Mouse (Mus musculus) liver, postnatal 0 days (tissue): ENCODE measurements around the gene Nmt1. TPM values are rescaled to one million over a fixed set of nuclear protein-coding genes. Genes with fewer than 3 reads are reported as not detected.

Experiments
- ATAC-seq: fragments of 200-750 bp; cut with Nextera tagmentation; 2 replicates; pipeline ENCODE4 v1.8.0; 2017; ENCODE audit warnings: mild to moderate bottlenecking, moderate library complexity
- DNase-seq: peaks from one replicate; pipeline ENCODE4 v3.0.0-alpha.2; 2016
- H3K27ac ChIP-seq: fragments of 300-500 bp; sonication (generic); 2 replicates; pipeline ENCODE4 v1.5.1; 2014; ENCODE audit warnings: antibody characterized with exemption, moderate library complexity, mild to moderate bottlenecking, low read depth
- H3K27me3 ChIP-seq: fragments of 300-500 bp; sonication (generic); 2 replicates; pipeline ENCODE4 v1.6.1; 2014; ENCODE audit warnings: low read length, control low read depth, mixed read lengths; ENCODE audit not compliant: insufficient read depth
- H3K36me3 ChIP-seq: fragments of 300-500 bp; sonication (generic); replicated peaks from 2 replicates; pipeline ENCODE4 v1.6.1; 2014; ENCODE audit warnings: mild to moderate bottlenecking, control low read depth, low read length, moderate library complexity, mixed read lengths; ENCODE audit not compliant: insufficient read depth
- H3K4me1 ChIP-seq: fragments of 300-500 bp; sonication (generic); 2 replicates; pipeline ENCODE4 v1.6.1; 2014; ENCODE audit warnings: antibody characterized with exemption, mild to moderate bottlenecking, control low read depth; ENCODE audit not compliant: insufficient read depth
- H3K4me2 ChIP-seq: fragments of 300-500 bp; sonication (generic); 2 replicates; pipeline ENCODE4 v1.6.1; 2014; ENCODE audit warnings: low read depth, mild to moderate bottlenecking, low read length, moderate library complexity, mixed read lengths
- H3K4me3 ChIP-seq: fragments of 300-500 bp; sonication (generic); 2 replicates; pipeline ENCODE4 v1.5.1; 2014; ENCODE audit warnings: low read depth, low read length
- H3K9ac ChIP-seq: fragments of 300-500 bp; sonication (generic); replicated peaks from 2 replicates; pipeline ENCODE4 v1.6.1; 2014; ENCODE audit warnings: mild to moderate bottlenecking, moderate library complexity
- H3K9me3 ChIP-seq: fragments of 300-500 bp; sonication (generic); 2 replicates; pipeline ENCODE4 v1.6.1; 2016; ENCODE audit warnings: mild to moderate bottlenecking, control low read depth, low read length, mixed read lengths
- CTCF ChIP-seq: sonication (generic); IDR thresholded peaks from 2 replicates; pipeline ENCODE4 v1.5.1; 2016; ENCODE audit warnings: antibody characterized with exemption, low read depth
- EP300 ChIP-seq: IDR thresholded peaks from 2 replicates; pipeline ENCODE4 v1.6.1; 2016; ENCODE audit warnings: antibody characterized with exemption, low read depth, mild to moderate bottlenecking
- WGBS: fragments of 180-500 bp; shearing (Covaris S2); extraction: QIAGEN DNeasy Blood & Tissue Kit; methylation state at CpG from one replicate; pipeline ENCODE4 v1.1.7; 2014; ENCODE audit not compliant: insufficient replicate concordance; 5-methylcytosine and 5-hydroxymethylcytosine counted together
- polyA plus RNA-seq: library from polyadenylated mRNA; unstranded; fragments of >200 nt; fragmentation: Nextera tagmentation; extraction: Ambion mirVana; gene quantifications from 2 replicates; pipeline ENCODE4 v1.2.1, GENCODE M21; 2015

Nmt1 gene
- polyA plus RNA-seq, 1 experiment from 2014 or later, result 37.5 TPM

GRCm38 (mm10) chr11:103056636-103057035 is 28.6 kb downstream of the Nmt1 start:
- no peaks in the 10 kb centered on the region for H3K4me1 ChIP-seq
- H3K36me3 ChIP-seq, result peaks cover 81% of the 10 kb centered on the region
- 93% methylated on average over 7 of the region's 7 CpGs for WGBS
- no peaks in the 10 kb centered on the region for H3K9me3 ChIP-seq
- no peak overlapping the region for H3K9ac ChIP-seq
- H3K27ac ChIP-seq, result no peak overlapping the region
- no peak overlapping the region for H3K4me2 ChIP-seq
- ATAC-seq (no peak), DNase-seq (no peak)
- no peak for TF ChIP-seq EP300
- no peak for TF ChIP-seq CTCF
- H3K4me3 ChIP-seq, result no peak overlapping the region
- H3K27me3 ChIP-seq, result no peaks in the 10 kb centered on the region

GRCm38 (mm10) chr11:103058499-103059085 is 30.6 kb downstream of the Nmt1 start:
- Histone ChIP-seq H3K9ac (no peak overlapping the region), H3K4me2 (no peak overlapping the region), H3K27ac (no peak overlapping the region), H3K36me3 (peaks cover 82% of the 10 kb centered on the region), H3K4me1 (no peaks in the 10 kb centered on the region), H3K27me3 (no peaks in the 10 kb centered on the region), H3K9me3 (no peaks in the 10 kb centered on the region), H3K4me3 (no peak overlapping the region)
- TF ChIP-seq EP300 (no peak), CTCF (0 out of 2 replicates have a peak, but pooled peaks have one; percentile 12)
- DNase-seq (no peak), ATAC-seq (no peak)
- 79% methylated on average over 3 of the region's 3 CpGs for WGBS

GRCm38 (mm10) chr11:103066191-103067050 is 38.4 kb downstream of the Nmt1 start:
- Histone ChIP-seq H3K4me3 (no peak overlapping the region), H3K36me3 (peaks cover 71% of the 10 kb centered on the region), H3K4me2 (no peak overlapping the region), H3K9ac (no peak overlapping the region), H3K27me3 (no peaks in the 10 kb centered on the region), H3K4me1 (no peaks in the 10 kb centered on the region), H3K27ac (no peak overlapping the region), H3K9me3 (no peaks in the 10 kb centered on the region)
- no peak for ATAC-seq
- DNase-seq, result no peak
- no peak for TF ChIP-seq CTCF
- TF ChIP-seq EP300, result no peak
- WGBS, result 89% methylated on average over 14 of the region's 14 CpGs

- Histone ChIP-seq H3K4me3 (no peak overlapping the region), H3K27ac (no peak overlapping the region), H3K9me3 (no peaks in the 10 kb centered on the region), H3K36me3 (peaks cover 66% of the 10 kb centered on the region), H3K27me3 (no peaks in the 10 kb centered on the region), H3K9ac (no peak overlapping the region), H3K4me2 (no peak overlapping the region), H3K4me1 (no peaks in the 10 kb centered on the region)
- no peak for ATAC-seq
- TF ChIP-seq CTCF (no peak), EP300 (no peak)
- DNase-seq, result no peak
- 87% methylated on average over 6 of the region's 6 CpGs for WGBS
Measured at GRCm38 (mm10) chr11:103067051-103067361, 39.0 kb downstream of the Nmt1 start.

GRCm38 (mm10) chr11:103067457-103068001 is 39.5 kb downstream of the Nmt1 start:
- H3K9ac ChIP-seq, result no peak overlapping the region
- H3K9me3 ChIP-seq, result no peaks in the 10 kb centered on the region
- TF ChIP-seq EP300, result no peak
- TF ChIP-seq CTCF, result no peak
- H3K4me3 ChIP-seq, result no peak overlapping the region
- ATAC-seq (no peak), DNase-seq (no peak)
- no peak overlapping the region for H3K4me2 ChIP-seq
- H3K27me3 ChIP-seq, result no peaks in the 10 kb centered on the region
- peaks cover 63% of the 10 kb centered on the region for H3K36me3 ChIP-seq
- no peak overlapping the region for H3K27ac ChIP-seq
- no peaks in the 10 kb centered on the region for H3K4me1 ChIP-seq
- WGBS, result 81% methylated on average over 8 of the region's 8 CpGs

GRCm38 (mm10) chr11:103068272-103068671 is 40.3 kb downstream of the Nmt1 start:
- DNase-seq (no peak), ATAC-seq (no peak)
- H3K4me3 ChIP-seq, result no peak overlapping the region
- no peak overlapping the region for H3K4me2 ChIP-seq
- TF ChIP-seq CTCF, result no peak
- no peak for TF ChIP-seq EP300
- H3K36me3 ChIP-seq, result peaks cover 59% of the 10 kb centered on the region
- 77% methylated on average over 4 of the region's 4 CpGs for WGBS
- H3K4me1 ChIP-seq, result no peaks in the 10 kb centered on the region
- no peak overlapping the region for H3K27ac ChIP-seq
- H3K27me3 ChIP-seq, result no peaks in the 10 kb centered on the region
- H3K9ac ChIP-seq, result no peak overlapping the region
- H3K9me3 ChIP-seq, result no peaks in the 10 kb centered on the region
